Mouse (Mus musculus) midbrain, embryonic 14.5 days (tissue): ENCODE results near the gene Gtf2b. TPM values are rescaled to one million over a fixed set of nuclear protein-coding genes. Genes with fewer than 3 reads are reported as not detected.

ENCODE experiments used
- ATAC-seq: fragments of 200-750 bp; cut with Nextera tagmentation; 2 replicates; pipeline ENCODE4 v1.8.0; 2017; ENCODE audit warnings: moderate number of reproducible peaks, moderate library complexity; ENCODE audit not compliant: low FRiP score, low TSS enrichment
- DNase-seq: peaks from one replicate; pipeline ENCODE4 v3.0.0-alpha.2; 2015
- H3K27ac ChIP-seq: fragments of 300-500 bp; sonication (generic); replicated peaks from 2 replicates; pipeline ENCODE4 v1.5.1; 2014; ENCODE audit warnings: mild to moderate bottlenecking, low read depth, low read length, moderate library complexity
- H3K27me3 ChIP-seq: fragments of 300-500 bp; sonication (generic); 2 replicates; pipeline ENCODE4 v1.6.1; 2014; ENCODE audit warnings: low read length, control low read depth, mixed read lengths; ENCODE audit not compliant: control insufficient read depth, insufficient read depth
- H3K36me3 ChIP-seq: fragments of 300-500 bp; sonication (generic); 2 replicates; pipeline ENCODE4 v1.6.1; 2014; ENCODE audit warnings: low read length, control low read depth; ENCODE audit not compliant: control insufficient read depth, insufficient read depth
- H3K4me1 ChIP-seq: fragments of 300-500 bp; sonication (generic); 2 replicates; pipeline ENCODE4 v1.6.1; 2014; ENCODE audit warnings: mild to moderate bottlenecking, antibody characterized with exemption, low read length, control low read depth; ENCODE audit not compliant: control insufficient read depth, insufficient read depth
- H3K4me2 ChIP-seq: fragments of 300-500 bp; sonication (generic); 2 replicates; pipeline ENCODE4 v1.6.1; 2014; ENCODE audit warnings: mild to moderate bottlenecking, low read length, moderate library complexity
- H3K4me3 ChIP-seq: fragments of 300-500 bp; sonication (generic); replicated peaks from 2 replicates; pipeline ENCODE4 v1.5.1; 2014; ENCODE audit warnings: low read depth, low read length
- H3K9ac ChIP-seq: fragments of 300-500 bp; sonication (generic); replicated peaks from 2 replicates; pipeline ENCODE4 v1.6.1; 2014; ENCODE audit warnings: mild to moderate bottlenecking, low read length, moderate library complexity
- H3K9me3 ChIP-seq: fragments of 300-500 bp; sonication (generic); 2 replicates; pipeline ENCODE4 v1.6.1; 2016; ENCODE audit warnings: low read length, control low read depth, mixed read lengths; ENCODE audit not compliant: control insufficient read depth
- whole genome bisulfite sequencing: fragments of 180-500 bp; shearing (Covaris S2); extraction: QIAGEN DNeasy Blood & Tissue Kit; methylation state at CpG from one replicate; pipeline ENCODE4 v1.1.7; 2014; 5-methylcytosine and 5-hydroxymethylcytosine counted together
- polyA plus RNA-seq: library from polyadenylated mRNA; unstranded; fragments of >200 nt; fragmentation: Nextera tagmentation; extraction: Ambion mirVana; gene quantifications from 2 replicates; pipeline ENCODE4 v1.2.1, GENCODE M21; 2014

Gtf2b gene
- polyA plus RNA-seq, result 87.5 and 89.5 TPM in 2 replicates

DNA sequence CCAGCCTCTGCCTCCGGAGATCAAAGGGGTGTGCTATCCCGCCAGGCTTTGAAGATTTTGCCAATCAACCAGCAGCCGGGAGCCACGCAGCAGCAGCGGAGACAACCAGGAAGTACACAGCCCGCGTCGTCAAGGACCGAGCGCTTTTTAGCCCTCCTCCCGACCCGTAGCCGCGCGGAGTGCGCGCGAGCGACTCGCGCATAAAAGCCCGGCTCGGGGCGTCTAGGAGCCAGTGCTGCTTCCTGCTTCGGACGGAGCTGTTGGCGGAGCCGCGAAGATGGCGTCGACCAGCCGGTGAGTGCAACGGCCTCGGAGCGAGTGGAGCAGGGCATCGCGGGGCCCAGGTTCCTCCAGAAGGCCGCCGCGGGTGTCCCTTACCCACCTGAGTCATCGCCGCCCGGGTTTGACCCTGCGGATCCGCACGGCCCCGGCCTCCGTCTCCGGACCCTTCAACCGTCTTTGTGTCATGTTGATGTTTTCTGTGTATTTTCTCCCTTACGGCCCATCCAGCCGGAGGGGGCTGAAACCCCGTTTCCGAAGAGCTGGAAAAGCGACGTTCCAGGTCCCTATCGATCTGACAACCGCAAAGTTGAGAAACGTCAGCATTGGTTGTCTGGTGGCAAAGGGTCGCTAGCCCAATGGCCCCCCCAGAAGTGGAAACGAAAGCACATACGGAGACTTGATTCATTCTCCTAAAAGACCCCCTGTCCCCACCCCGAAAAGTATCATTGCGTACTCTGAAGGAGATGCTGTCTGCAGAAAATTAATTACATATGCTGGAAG, at the start of gene Gtf2b:
Gene Gtf2b (plus strand): TSS at position 51 of the 783 bp plus-strand sequence.
- ATAC-seq (peak; percentile 99), DNase-seq (peak; percentile 97)
- H3K27ac ChIP-seq, result peak within 1 kb of the TSS; percentile 90
- no peaks in the 10 kb centered on the region for H3K9me3 ChIP-seq
- H3K4me3 ChIP-seq, result peak within 1 kb of the TSS; percentile 89
- peak within 1 kb of the TSS; percentile 93 for H3K9ac ChIP-seq
- H3K4me1 ChIP-seq, result peaks cover 10% of the 10 kb centered on the region
- H3K27me3 ChIP-seq, result no peaks in the 10 kb centered on the region
- under 1% methylated on average over 64 of the region's 64 CpGs for WGBS
- H3K36me3 ChIP-seq, result no peaks in the 10 kb centered on the region
- H3K4me2 ChIP-seq, result peak within 1 kb of the TSS; percentile 82

DNA sequence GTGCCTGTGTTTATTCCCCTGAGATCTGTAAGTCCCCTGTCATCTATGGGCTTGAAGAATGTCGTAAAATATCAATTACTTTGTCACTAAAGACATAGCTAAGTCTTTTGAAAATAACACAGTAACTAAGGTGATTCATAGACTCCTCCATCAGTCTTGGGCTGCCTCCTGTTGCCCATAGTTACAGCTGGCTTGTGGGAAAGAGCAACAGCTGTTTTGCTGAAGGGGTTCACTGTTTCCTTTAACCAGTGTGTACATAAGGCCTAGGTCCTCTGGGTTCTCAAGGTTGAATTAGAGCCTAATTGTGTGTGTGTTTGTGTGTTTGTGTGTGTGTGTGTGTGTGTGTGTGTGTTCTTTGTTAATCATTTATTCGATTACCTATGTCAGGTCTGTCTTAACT, 39.4 kb upstream of the Gtf2b start:
- Histone ChIP-seq H3K4me2 (no peak overlapping the region), H3K4me1 (no peaks in the 10 kb centered on the region), H3K27ac (no peak overlapping the region), H3K36me3 (no peaks in the 10 kb centered on the region), H3K9me3 (no peaks in the 10 kb centered on the region), H3K27me3 (no peaks in the 10 kb centered on the region), H3K9ac (no peak overlapping the region), H3K4me3 (no peak overlapping the region)
- WGBS, result 77% methylated on average over 2 of the region's 2 CpGs
- ATAC-seq (no peak), DNase-seq (no peak)

DNA sequence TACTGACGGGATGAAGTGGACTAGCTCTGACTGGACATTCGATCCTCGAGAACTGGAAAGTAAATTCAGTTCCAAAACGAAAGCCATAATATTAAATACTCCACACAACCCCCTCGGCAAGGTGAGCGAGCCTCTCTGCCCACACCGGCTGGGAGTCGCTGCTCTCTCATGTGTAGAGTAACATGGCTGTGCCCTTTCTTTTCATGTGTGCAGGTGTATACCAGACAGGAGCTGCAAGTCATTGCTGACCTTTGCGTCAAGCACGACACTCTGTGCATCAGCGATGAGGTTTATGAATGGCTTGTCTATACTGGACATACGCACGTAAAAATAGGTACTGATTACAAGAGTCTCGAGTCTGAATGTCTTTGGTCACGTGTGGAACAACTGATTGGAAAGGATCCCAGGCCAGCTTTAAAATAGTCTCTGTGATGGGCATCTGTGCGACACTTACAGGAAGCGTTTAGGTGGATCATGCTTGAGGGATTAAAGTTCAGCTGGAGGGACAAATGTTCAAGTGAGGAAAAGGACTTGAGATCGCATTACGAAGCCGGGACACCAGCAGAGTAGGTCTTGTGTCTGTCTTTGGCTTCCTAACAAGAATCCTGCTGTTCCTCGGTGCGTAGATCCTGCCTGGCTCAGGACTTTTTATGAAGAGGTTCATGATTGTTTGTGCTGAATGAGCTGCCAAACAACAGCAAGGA, 38.7 kb upstream of the Gtf2b start:
- H3K27ac ChIP-seq, result no peak overlapping the region
- no peak for ATAC-seq
- 87% methylated on average over 22 of the region's 22 CpGs for WGBS

DNA sequence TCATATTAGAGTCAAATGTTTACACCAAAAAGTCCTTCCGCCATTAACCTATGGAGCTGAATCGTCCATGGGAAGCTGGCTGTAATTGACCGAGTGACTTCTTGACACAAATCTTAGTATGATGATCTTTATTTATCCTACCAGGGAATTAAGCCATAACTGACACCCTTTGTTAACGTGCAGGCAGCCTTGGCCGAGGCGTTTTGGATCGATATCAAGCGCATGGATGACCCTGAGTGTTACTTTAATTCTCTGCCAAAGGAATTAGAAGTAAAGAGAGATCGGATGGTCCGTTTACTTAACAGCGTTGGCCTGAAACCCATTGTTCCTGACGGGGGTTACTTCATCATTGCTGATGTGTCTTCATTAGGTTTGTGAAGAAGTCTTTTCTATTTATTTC, 30.6 kb upstream of the Gtf2b start:
- no peak overlapping the region for H3K4me2 ChIP-seq
- no peaks in the 10 kb centered on the region for H3K36me3 ChIP-seq
- H3K27me3 ChIP-seq, result no peaks in the 10 kb centered on the region
- H3K4me3 ChIP-seq, result no peak overlapping the region
- H3K27ac ChIP-seq, result no peak overlapping the region
- 30% methylated on average over 12 of the region's 12 CpGs for WGBS
- ATAC-seq (no peak), DNase-seq (no peak)
- no peak overlapping the region for H3K9ac ChIP-seq
- no peaks in the 10 kb centered on the region for H3K9me3 ChIP-seq
- H3K4me1 ChIP-seq, result no peaks in the 10 kb centered on the region

More for the DNA sequence above, 38.7 kb upstream of the Gtf2b start:
- H3K9ac ChIP-seq, result no peak overlapping the region
- H3K27me3 ChIP-seq, result no peaks in the 10 kb centered on the region
- no peaks in the 10 kb centered on the region for H3K36me3 ChIP-seq
- H3K4me1 ChIP-seq, result no peaks in the 10 kb centered on the region
- no peaks in the 10 kb centered on the region for H3K9me3 ChIP-seq
- no peak for DNase-seq
- no peak overlapping the region for H3K4me2 ChIP-seq
- H3K4me3 ChIP-seq, result no peak overlapping the region

DNA sequence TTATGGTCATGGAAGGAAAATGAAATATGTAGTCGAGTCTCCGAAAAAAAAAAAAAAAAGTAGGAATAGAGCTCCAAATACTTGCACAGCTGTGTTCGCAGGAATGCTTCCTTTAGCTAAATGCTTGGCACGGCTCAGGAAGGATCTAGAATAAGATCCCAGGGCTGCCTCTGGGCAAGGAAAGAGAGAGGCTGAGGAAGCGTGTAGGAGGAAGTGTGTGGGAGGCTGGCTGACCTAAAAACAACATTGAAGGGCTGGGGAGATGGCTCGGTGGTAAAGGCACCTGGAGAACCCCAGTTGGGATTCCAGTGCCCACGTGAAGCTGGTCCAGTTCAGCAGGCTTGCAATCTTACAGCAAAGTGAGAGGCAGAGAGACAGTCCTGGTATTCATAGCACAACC, 23.9 kb upstream of the Gtf2b start:
- Histone ChIP-seq H3K36me3 (no peaks in the 10 kb centered on the region), H3K9ac (no peak overlapping the region), H3K4me1 (no peaks in the 10 kb centered on the region), H3K4me3 (no peak overlapping the region), H3K9me3 (no peaks in the 10 kb centered on the region), H3K4me2 (no peak overlapping the region), H3K27me3 (no peaks in the 10 kb centered on the region), H3K27ac (no peak overlapping the region)
- DNase-seq, result no peak
- WGBS, result 87% methylated on average over 7 of the region's 7 CpGs
- ATAC-seq, result no peak

DNA sequence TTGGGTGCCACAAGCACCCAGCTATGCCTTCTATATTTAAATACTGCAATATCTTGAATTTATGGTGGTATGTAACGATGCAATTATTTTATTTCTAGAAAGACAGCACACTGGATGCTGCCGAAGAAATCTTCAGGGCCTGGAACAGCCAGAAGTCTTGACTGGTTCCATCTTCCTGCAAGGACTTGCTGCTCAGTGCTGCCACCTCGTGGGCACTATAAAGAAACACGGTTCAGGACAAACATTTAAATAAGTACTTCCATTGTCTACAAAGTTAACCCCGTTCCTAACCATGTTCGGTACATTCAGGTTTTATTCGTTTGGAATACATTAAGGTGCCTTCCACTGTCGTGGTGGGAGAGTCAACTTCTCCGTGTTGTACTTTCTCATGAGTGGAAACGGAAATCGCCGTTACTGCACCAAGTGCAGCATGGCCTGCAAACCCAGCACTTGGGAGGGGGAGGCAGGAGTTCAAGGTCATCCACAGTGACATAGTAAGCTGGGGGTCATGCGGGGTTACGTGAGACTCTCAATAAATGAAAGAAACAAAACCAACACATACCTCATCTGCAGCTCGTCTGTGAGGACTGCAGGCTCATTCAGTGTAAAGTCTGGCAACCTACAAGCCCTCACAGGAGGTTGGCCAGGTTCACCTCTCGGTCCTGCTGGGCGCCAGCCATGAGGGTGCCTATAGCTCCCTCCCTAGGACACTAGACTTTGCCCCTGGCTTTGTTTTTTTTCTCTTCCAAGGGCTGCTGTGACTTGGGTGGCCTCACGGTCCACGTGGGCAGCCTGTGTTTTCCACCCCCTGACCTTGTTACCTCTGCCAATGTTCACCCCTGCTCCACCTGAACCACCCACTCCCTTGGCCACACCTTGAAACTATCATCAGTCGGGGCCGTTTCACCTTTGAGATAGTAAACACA, 20.6 kb upstream of the Gtf2b start:
- 61% methylated on average over 21 of the region's 21 CpGs for WGBS
- DNase-seq (peak; percentile 83), ATAC-seq (0 out of 2 replicates have a peak, but pooled peaks have one; percentile 49)
- H3K27ac ChIP-seq, result no peak overlapping the region
- no peak overlapping the region for H3K4me2 ChIP-seq
- no peaks in the 10 kb centered on the region for H3K4me1 ChIP-seq
- H3K9ac ChIP-seq, result no peak overlapping the region
- H3K9me3 ChIP-seq, result no peaks in the 10 kb centered on the region
- H3K36me3 ChIP-seq, result no peaks in the 10 kb centered on the region
- H3K27me3 ChIP-seq, result no peaks in the 10 kb centered on the region
- H3K4me3 ChIP-seq, result no peak overlapping the region

DNA sequence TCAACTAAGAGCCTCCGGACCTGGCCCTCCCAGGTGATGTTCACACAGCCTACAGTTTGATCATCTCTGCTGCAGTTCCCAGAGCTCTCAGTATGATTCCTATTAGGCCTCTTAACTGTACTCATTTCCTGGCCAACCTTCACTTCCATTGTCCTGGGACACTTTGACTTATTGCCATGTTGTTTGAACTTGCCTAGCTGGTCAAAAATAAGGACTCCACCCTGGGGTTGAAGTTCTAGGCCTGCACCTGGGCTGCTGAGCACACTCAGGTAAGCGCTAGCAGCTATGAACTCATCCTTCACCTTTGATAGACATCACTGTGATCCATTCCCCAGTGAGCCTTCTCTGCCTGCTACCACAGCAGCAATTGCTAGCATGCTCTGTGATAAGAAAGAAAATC, 19.8 kb upstream of the Gtf2b start:
- Histone ChIP-seq H3K4me2 (no peak overlapping the region), H3K4me3 (no peak overlapping the region), H3K36me3 (no peaks in the 10 kb centered on the region), H3K4me1 (no peaks in the 10 kb centered on the region), H3K9me3 (no peaks in the 10 kb centered on the region), H3K9ac (no peak overlapping the region), H3K27ac (no peak overlapping the region), H3K27me3 (no peaks in the 10 kb centered on the region)
- no peak for ATAC-seq
- no peak for DNase-seq
- WGBS, result 96% methylated on average over 2 of the region's 2 CpGs

DNA sequence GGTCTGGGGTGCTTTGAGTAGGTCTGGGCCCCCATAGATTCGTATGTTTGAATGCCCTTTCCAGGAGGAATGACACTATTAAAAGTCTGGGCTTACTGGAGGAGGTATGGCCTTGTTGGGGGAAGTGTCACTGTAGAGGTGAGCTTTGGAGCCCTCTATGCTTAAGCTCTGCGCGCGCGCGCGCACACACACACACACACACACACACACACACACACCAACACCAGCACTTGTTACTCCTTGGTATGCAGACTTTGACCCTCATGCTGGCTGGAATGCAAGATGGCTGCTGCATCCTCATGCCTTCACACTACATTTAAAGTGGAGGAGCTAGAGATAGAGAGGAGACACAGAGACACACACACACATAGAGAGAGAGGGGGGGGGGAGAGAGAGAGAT, 17.2 kb upstream of the Gtf2b start:
- Histone ChIP-seq H3K36me3 (no peaks in the 10 kb centered on the region), H3K4me2 (no peak overlapping the region), H3K27me3 (no peaks in the 10 kb centered on the region), H3K27ac (no peak overlapping the region), H3K4me1 (no peaks in the 10 kb centered on the region), H3K9me3 (no peaks in the 10 kb centered on the region), H3K4me3 (no peak overlapping the region), H3K9ac (no peak overlapping the region)
- 97% methylated on average over 7 of the region's 7 CpGs for WGBS
- DNase-seq (no peak), ATAC-seq (no peak)
